Mouse (Mus musculus) kidney, postnatal 36 days (tissue): ENCODE measurements around the gene Srcin1.

Experiments
- DNase-seq, 2 experiments: peaks; one replicate each; pipeline ENCODE4 v3.0.0; 2021 to 2022; ENCODE audit warnings: mixed read lengths in 2 of 2

The Srcin1 gene

DNA sequence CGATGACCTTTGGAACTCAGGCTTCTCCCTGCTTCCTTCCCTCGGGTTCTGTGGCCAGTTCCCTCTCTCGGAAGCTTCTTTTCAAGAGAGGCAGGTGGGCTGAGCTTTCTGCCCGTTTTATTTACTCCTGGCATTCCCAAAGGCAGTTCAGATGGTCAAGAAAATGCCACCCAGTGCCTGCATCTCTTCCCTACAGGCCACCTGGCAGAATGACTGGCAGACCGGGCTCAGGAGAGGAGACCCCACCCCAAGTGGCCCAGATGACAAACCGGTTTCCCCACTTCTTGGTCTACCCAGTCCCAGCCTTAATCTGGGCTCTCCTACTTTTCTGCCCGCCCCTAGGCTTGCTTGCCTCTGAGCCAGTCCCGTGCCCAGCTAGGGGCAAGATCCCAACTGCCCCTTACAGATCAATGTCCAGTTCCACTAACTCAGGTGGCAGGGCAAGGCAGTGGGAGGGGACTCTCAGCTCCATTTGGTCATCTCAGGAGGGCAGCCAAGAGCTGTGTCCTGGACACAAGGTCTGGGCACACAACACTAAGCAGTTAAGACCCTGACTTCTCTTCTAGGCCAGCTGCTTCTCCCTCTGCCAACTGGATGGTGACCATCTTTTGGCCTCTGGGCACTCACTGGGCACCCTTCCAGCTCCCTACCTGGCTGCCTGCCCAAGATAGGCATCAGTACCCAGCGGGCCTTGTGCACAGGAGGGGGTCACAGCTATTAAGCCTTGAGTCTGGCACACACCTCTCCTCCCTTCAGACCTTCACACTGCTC, at the start of gene Srcin1:
Gene Srcin1 (minus strand): TSS at position 51 of the 771 bp plus-strand sequence.
- peak; percentile 94 to 96 for DNase-seq

- no peak for DNase-seq
Measured at GRCm38 (mm10) chr11:97625551-97625950, 49.6 kb upstream of the Srcin1 start.

DNA sequence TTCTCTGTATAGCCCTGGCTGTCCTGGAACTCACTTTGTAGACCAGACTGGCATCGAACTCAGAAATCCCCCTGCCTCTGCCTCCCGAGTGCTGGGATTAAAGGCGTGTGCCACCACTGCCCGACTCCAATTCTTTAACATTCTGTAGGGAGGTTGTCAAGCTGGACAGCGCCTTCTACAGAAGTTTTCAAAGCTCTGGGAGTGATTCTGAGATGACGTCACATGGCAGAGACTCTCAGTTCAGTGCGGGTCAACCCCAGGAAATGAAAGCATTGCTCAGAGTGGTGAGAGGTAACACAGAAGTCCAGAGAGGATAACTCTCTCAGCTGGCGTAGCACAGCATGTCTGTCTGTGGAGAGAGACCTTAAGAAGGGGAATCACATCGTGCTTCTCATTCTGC, 47.2 kb upstream of the Srcin1 start:
- no peak for DNase-seq

- DNase-seq: peak; percentile 56 to 72
Measured at GRCm38 (mm10) chr11:97622440-97622839, 46.5 kb upstream of the Srcin1 start.

DNA sequence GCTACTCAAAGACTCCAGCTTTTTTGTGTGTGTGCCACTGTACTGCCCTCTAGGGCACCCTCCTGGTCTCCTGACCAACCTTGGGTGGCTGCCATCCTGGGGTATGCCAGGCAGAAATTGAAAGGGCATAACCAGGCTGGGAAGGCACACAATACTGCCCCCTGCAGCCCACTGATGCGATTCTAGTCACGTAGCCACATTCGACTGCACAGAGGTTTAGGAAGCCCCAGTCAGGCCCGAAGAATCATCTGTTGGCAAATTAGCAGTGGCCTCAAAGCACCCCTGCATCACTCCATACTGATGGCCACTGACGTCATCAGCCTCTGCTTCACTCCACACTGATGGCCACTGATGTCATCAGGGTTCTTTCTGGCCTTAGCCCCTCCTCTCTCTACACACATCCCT, 43.4 kb upstream of the Srcin1 start:
- peak; percentile 93 to 97 for DNase-seq

DNA sequence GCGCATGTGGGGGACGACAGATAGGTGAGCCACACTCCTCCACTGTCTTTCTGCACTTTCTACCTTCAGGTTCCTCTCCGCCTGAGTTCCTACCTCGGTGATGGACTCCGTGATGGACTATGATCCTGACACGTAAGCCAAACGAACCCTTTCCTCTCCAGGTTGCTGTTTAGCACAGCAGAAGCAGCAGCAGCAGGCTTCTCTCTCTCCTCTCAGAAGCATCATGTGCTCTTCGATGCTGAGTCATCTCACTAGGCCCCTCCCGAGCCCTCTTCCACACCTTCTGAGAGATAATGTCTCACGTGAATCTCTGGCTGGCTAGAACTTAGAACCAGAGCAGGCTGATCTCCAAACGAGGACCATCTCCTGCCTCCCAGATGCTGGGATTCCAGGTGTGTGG, 42.4 kb upstream of the Srcin1 start:
- peak; percentile 66 to 76 for DNase-seq

GRCm38 (mm10) chr11:97615276-97615675, 39.3 kb upstream of the Srcin1 start:
- DNase-seq: no peak

GRCm38 (mm10) chr11:97611076-97611475, 35.1 kb upstream of the Srcin1 start:
- peak; percentile 67 to 70 for DNase-seq

DNA sequence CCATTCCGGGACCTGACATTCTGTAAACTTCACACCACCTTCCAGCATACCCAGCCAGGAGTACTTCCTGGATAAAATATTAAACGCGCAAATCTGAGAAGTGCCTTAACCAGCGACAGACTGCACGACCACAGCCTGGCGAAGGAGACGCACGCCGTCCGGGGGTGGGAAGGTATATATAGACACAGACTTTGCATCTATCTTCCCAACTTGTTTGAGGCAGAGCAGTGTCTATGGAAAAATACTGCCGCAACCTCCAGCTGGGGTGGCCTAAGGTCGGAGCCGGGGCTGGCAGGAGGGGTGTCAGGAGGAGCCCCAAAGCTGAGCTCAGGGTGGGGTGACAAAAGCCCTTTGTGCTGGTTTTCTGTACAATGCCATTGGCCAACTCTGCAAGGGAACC, 33.8 kb upstream of the Srcin1 start:
- no peak for DNase-seq

DNA sequence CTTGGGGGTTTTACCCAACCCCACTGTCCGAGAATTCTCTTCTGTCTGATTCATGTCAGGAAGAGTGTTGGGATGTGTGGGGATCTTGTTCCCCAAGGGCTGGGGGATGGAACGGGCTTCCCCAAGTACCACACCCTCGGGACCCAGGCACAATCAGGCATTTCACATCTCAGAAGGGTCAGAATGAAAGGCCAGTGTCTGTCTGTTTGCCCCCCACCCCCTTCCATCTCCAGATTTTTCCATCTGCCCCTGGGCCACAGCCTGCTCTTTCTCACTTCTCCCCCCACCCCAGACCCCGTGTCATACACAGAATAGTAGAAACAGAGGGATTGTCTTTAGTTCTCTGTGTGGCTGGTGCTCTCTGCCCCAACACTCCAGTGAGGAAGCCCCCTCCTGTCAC, 32.9 kb upstream of the Srcin1 start:
- DNase-seq: no peak

GRCm38 (mm10) chr11:97607056-97607725, 31.2 kb upstream of the Srcin1 start:
- no peak for DNase-seq

GRCm38 (mm10) chr11:97603891-97604290, 27.9 kb upstream of the Srcin1 start:
- peak; percentile 48 to 79 for DNase-seq

- DNase-seq: no peak
Measured at GRCm38 (mm10) chr11:97602223-97602622, 26.2 kb upstream of the Srcin1 start.

DNA sequence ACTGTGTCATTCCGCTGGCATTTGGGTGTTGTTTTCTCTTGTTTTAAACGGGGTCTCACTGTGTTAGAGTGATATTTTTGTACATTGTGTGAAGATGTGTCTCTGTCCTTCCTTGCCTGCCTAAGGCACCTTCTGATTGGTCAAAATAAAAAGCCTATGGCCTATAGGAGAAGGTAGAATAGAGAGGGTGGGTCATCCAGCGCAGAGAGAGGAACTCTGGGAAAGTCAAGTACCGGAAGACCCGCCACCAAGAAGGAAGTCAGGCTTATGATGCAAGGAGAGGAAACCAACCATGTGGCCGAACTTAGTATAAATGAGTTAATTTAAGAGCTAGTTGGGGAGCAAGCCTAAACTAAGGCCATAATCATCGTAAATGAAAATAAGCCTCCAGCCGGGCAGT, 23.1 kb upstream of the Srcin1 start:
- DNase-seq: no peak

DNA sequence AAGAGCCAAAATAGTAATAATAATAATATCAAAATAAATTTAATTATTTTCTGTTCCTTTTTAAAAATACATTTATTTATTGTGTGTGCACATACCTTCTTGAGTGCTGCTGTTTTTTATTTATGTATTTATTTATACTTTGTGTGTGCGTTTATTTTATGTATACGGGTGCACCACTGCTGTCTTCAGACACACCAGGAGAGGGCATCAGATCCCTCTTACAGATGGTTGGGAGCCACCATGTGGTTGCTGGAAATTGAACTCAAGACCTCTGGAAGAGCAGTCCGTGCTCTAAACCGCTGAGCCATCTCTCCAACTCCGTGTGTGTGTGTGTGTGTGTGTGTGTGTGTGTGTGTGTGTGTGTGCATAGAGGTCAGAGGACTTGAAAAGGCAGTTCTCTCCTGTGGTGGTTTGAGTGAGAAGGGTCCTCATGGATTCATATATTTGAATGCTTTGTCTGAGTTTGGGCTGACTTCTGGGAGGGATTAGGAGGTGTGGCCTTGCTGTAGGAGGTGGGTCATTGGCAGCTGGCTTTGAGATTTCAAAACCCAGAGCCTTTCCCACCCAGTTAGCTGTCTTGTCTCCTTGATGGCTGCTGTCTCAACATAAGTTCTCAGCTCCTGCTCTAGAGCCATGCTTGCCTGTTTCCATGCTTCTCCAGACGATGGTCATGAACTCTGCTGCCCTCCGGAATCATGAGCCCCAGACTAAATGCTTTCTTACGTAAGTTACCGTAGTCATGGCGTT, 22.1 kb upstream of the Srcin1 start:
- DNase-seq: no peak

DNA sequence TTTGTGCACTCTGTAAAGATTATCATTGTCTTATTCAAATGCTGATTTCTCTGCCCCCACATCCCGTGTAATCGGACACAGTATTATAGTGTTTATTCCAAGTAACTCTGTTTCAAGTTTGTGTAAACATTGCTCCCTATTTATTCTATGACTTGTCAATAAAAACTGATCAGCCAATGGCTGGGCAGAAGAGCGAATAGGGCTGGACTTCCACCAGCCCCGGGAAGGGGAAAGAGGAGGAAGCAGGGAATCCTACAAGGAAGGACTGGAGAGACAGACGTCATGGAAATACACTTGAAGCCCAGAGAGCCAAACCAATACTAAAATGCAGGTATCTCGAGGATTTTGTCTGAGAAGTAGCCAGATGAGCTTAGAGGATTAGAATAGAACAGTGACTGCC, 18.1 kb upstream of the Srcin1 start:
- peak; percentile 29 to 41 for DNase-seq

GRCm38 (mm10) chr11:97591910-97592309, 15.9 kb upstream of the Srcin1 start:
- DNase-seq: no peak

- no peak for DNase-seq
Measured at GRCm38 (mm10) chr11:97590227-97590960, 14.4 kb upstream of the Srcin1 start.

- no peak for DNase-seq
Measured at GRCm38 (mm10) chr11:97589216-97589615, 13.2 kb upstream of the Srcin1 start.

DNA sequence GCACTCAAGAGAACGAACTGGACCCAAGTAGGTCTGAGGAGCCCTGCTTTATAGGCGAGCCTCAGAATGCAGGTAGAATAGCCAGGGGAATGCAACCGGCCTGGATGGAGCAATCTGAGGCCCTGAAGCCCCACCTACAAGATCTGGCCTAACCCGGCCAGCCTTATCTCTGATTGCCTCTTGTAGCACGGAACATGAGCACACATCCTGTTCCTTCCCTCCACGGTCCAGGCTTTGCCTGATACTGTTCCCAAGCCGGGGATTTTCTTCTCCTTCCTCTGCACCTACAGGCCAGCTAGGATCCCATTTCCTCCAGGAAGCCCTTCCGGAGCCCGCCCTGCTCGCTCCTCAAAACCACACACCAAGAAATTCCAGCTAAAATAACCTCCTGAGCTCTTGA, 9.9 kb upstream of the Srcin1 start:
- DNase-seq: peak; percentile 41 to 60

- DNase-seq: peak in 1 of 2 experiments; percentile 35
Measured at GRCm38 (mm10) chr11:97584476-97584875, 8.5 kb upstream of the Srcin1 start.

DNA sequence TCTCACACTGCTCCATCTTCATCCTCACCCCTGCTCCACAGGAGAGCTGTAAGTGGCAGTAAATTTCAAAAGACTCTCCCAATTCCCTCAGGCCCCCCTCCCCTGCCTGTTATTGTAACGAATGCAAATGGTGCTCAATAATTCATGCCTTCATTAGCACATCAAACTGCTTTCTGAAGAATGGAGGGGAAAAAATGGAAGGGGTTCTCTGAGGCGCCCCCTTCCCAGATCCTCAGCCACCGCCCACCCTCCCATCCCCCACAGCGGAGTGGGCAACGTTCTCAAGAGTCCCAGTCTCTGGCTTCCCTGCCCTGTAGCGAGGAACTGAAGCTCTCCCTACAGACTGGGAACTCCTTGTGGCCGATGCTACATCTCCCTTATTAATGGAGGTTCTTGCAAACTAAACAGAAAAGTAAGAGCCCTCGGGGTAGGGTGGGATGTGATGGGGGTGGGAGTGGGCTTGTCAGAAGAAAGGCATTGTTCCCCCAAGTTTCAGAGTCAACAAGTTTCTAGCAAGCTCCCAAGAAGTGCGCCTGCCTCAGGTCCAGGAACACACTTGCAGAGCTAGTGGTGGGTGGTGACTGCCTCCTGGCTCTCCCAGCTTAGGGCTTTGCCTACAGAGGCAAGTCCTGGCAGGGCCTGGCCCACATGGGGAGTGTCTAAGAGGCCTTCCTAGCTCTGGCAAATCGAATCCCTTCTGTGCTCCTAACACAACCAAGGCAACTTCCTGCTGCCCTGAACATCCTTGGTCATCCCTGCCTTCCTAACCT, 3.3 kb upstream of the Srcin1 start:
- DNase-seq: no peak
